Mouse (Mus musculus) limb, embryonic 14.5 days (tissue): ENCODE measurements around the gene Nudcd3. TPM values are rescaled to one million over a fixed set of nuclear protein-coding genes. Genes with fewer than 3 reads are reported as not detected.

Source experiments
- ATAC-seq: fragments of 200-750 bp; cut with Nextera tagmentation; 2 replicates; pipeline ENCODE4 v1.8.0; 2017; ENCODE audit warnings: low read depth, moderate number of reproducible peaks, moderate TSS enrichment; ENCODE audit not compliant: low FRiP score
- DNase-seq: peaks from one replicate; pipeline ENCODE4 v3.0.0-alpha.2; 2015; ENCODE audit warnings: low spot score
- H3K27ac ChIP-seq: fragments of 300-500 bp; sonication (generic); replicated peaks from 2 replicates; pipeline ENCODE4 v1.5.1; 2014; ENCODE audit warnings: low read depth, mild to moderate bottlenecking, low read length, moderate library complexity, mixed read lengths
- H3K27me3 ChIP-seq: fragments of 300-500 bp; sonication (generic); 2 replicates; pipeline ENCODE4 v1.6.1; 2014; ENCODE audit warnings: low read length, mixed read lengths; ENCODE audit not compliant: control insufficient read depth, insufficient read depth
- H3K36me3 ChIP-seq: fragments of 300-500 bp; sonication (generic); 2 replicates; pipeline ENCODE4 v1.6.1; 2014; ENCODE audit warnings: mild to moderate bottlenecking, low read length, moderate library complexity, mixed read lengths; ENCODE audit not compliant: control insufficient read depth, insufficient read depth
- H3K4me1 ChIP-seq: fragments of 300-500 bp; sonication (generic); 2 replicates; pipeline ENCODE4 v1.6.1; 2014; ENCODE audit warnings: antibody characterized with exemption, low read length, mixed read lengths; ENCODE audit not compliant: control insufficient read depth, insufficient read depth
- H3K4me2 ChIP-seq: fragments of 300-500 bp; sonication (generic); replicated peaks from 2 replicates; pipeline ENCODE4 v1.6.1; 2014; ENCODE audit warnings: low read depth, mild to moderate bottlenecking, low read length, moderate library complexity; ENCODE audit not compliant: severe bottlenecking
- H3K4me3 ChIP-seq: fragments of 300-500 bp; sonication (generic); replicated peaks from 2 replicates; pipeline ENCODE4 v1.5.1; 2014; ENCODE audit warnings: low read length
- H3K9ac ChIP-seq: fragments of 300-500 bp; sonication (generic); 2 replicates; pipeline ENCODE4 v1.6.1; 2014; ENCODE audit warnings: mild to moderate bottlenecking, low read depth, low read length, moderate library complexity; ENCODE audit not compliant: severe bottlenecking
- H3K9me3 ChIP-seq: fragments of 300-500 bp; sonication (generic); 2 replicates; pipeline ENCODE4 v1.6.1; 2016; ENCODE audit warnings: low read length; ENCODE audit not compliant: control insufficient read depth
- POLR2A ChIP-seq: fragments of 200-500 bp; IDR thresholded peaks from 2 replicates; pipeline ENCODE4 v1.8.0; 2012; ENCODE audit warnings: inconsistent platforms, mild to moderate bottlenecking, moderate library complexity, borderline replicate concordance; ENCODE audit not compliant: insufficient read depth, insufficient read length; ENCODE audit errors: extremely low read depth
- WGBS: fragments of 180-500 bp; shearing (Covaris S2); extraction: QIAGEN DNeasy Blood & Tissue Kit; methylation state at CpG from one replicate; pipeline ENCODE4 v1.1.7; 2014; 5-methylcytosine and 5-hydroxymethylcytosine counted together
- polyA plus RNA-seq, 2 experiments: library from polyadenylated mRNA; depleted of rRNA in 1 of 2; stranded (reverse) in 1 of 2; unstranded in 1 of 2; fragments of >200 nt; fragmentation: Nextera tagmentation in 1 of 2; extraction: Ambion mirVana in 1 of 2; gene quantifications; 2 replicates each; pipeline versions ENCODE4 v1.2.1 to v1.2.3; 2012 to 2014

The Nudcd3 gene
- polyA plus RNA-seq, 2 experiments: 32.1 to 45.9 TPM

- WGBS: 79% methylated on average over 6 of the region's 6 CpGs
- Histone ChIP-seq H3K9me3 (no peaks in the 10 kb centered on the region), H3K4me2 (no peak overlapping the region), H3K9ac (no peak overlapping the region), H3K36me3 (no peaks in the 10 kb centered on the region), H3K4me3 (no peak overlapping the region), H3K4me1 (no peaks in the 10 kb centered on the region), H3K27me3 (no peaks in the 10 kb centered on the region), H3K27ac (no peak overlapping the region)
- ATAC-seq: no peak
- no peak for TF ChIP-seq POLR2A
- DNase-seq: no peak
Observed at GRCm38 (mm10) chr11:6219967-6220366, 19.8 kb upstream of the Nudcd3 start.

- WGBS: 79% methylated on average over 11 of the region's 11 CpGs
- Histone ChIP-seq H3K27me3 (no peaks in the 10 kb centered on the region), H3K4me1 (no peaks in the 10 kb centered on the region), H3K4me3 (no peak overlapping the region), H3K36me3 (no peaks in the 10 kb centered on the region), H3K4me2 (no peak overlapping the region), H3K9me3 (no peaks in the 10 kb centered on the region), H3K27ac (no peak overlapping the region), H3K9ac (no peak overlapping the region)
- no peak for DNase-seq
- no peak for ATAC-seq
- TF ChIP-seq POLR2A: no peak
Observed at GRCm38 (mm10) chr11:6218189-6218896, 18.1 kb upstream of the Nudcd3 start.

- H3K4me1 ChIP-seq: no peaks in the 10 kb centered on the region
- no peak overlapping the region for H3K4me3 ChIP-seq
- WGBS: 54% methylated on average over 3 of the region's 3 CpGs
- no peak overlapping the region for H3K4me2 ChIP-seq
- no peak overlapping the region for H3K27ac ChIP-seq
- H3K9me3 ChIP-seq: no peaks in the 10 kb centered on the region
- ATAC-seq (no peak), DNase-seq (no peak)
- no peaks in the 10 kb centered on the region for H3K36me3 ChIP-seq
- TF ChIP-seq POLR2A: no peak
- H3K9ac ChIP-seq: no peak overlapping the region
- H3K27me3 ChIP-seq: no peaks in the 10 kb centered on the region
Observed at GRCm38 (mm10) chr11:6216834-6217233, 16.6 kb upstream of the Nudcd3 start.

- H3K27me3 ChIP-seq: no peaks in the 10 kb centered on the region
- no peak for ATAC-seq
- no peak for TF ChIP-seq POLR2A
- no peak overlapping the region for H3K9ac ChIP-seq
- DNase-seq: no peak
- no peak overlapping the region for H3K27ac ChIP-seq
- no peak overlapping the region for H3K4me3 ChIP-seq
- no peaks in the 10 kb centered on the region for H3K4me1 ChIP-seq
- 93% methylated on average over 1 of the region's 1 CpGs for WGBS
- H3K9me3 ChIP-seq: no peaks in the 10 kb centered on the region
- H3K36me3 ChIP-seq: no peaks in the 10 kb centered on the region
- no peak overlapping the region for H3K4me2 ChIP-seq
Observed at GRCm38 (mm10) chr11:6208158-6208557, 7.9 kb upstream of the Nudcd3 start.

GRCm38 (mm10) chr11:6207090-6207489 is 6.9 kb upstream of the Nudcd3 start:
- Histone ChIP-seq H3K9me3 (no peaks in the 10 kb centered on the region), H3K4me1 (no peaks in the 10 kb centered on the region), H3K27ac (no peak overlapping the region), H3K9ac (no peak overlapping the region), H3K4me3 (no peak overlapping the region), H3K36me3 (no peaks in the 10 kb centered on the region), H3K27me3 (no peaks in the 10 kb centered on the region), H3K4me2 (no peak overlapping the region)
- 76% methylated on average over 2 of the region's 2 CpGs for WGBS
- no peak for TF ChIP-seq POLR2A
- DNase-seq (no peak), ATAC-seq (no peak)
